Mouse (Mus musculus) layer of hippocampus, adult 9-11 months (tissue): Measurements from ENCODE around the gene Gtf2ird1.
A peak's percentile ranks its signal among the peaks of the same experiment; 100 is the strongest.
"Not testable (repeated sequence)": the region's sequence is repeated elsewhere in the genome, so short reads cannot be mapped to it uniquely, and the experiment has no call there.

Experiments
- DNase-seq: peaks from one replicate; pipeline ENCODE4 v3.0.0; 2022

Gtf2ird1 gene

DNA sequence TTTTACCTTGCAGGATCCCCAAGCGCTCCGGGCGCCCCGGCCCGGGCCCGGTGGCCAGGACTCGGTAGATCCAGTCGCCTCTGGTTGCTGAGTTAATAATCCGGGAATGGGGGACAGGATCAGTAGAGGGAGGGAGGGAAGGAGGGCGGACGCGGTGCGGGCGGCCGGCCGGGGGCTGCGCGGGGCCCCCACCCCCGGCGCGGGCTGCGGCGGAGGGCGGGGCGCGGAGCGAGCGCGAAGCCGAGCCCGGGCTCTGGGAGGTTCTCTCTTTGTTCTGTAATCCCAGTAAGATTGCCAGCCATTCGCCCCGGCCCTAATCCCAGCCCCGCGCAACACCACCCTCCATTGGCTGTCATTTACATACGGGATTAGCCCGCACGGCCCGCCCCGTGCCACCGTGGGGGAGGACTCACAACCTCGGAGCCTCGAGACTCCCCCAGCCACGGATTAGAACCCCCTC lies at the start of gene Gtf2ird1:
Gtf2ird1 (minus strand) TSS at position 214 of the 460 bp plus-strand sequence.
- peak; percentile 85 for DNase-seq

- peak; percentile 89 for DNase-seq
These were observed 49.3 kb upstream of the Gtf2ird1 start for GRCm38 (mm10) chr5:134505810-134506292.

GRCm38 (mm10) chr5:134502591-134502990 lies 46.1 kb upstream of the Gtf2ird1 start:
- DNase-seq = peak; percentile 3

DNA sequence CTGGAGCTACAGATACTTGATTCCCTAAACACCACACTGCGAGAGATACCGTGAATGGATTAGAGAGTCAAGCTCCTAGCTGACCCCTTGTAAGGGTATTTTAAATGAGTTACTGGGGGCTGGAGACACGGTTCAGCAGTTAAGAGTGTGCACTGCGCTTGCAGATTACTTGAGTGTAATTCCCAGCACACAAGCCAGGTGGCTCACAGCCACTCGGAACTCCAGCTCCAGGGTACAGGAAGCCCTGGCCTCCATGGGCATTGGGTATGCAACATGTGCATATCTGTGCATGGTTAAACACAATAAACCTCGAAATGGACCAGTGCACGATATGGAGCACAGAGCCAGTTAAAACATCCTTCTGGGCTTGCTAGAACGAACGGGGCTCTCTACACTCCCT lies 44.9 kb upstream of the Gtf2ird1 start:
- DNase-seq = peak; percentile 14

- DNase-seq = no peak
These were observed 44.2 kb upstream of the Gtf2ird1 start for GRCm38 (mm10) chr5:134500681-134501080.

GRCm38 (mm10) chr5:134500062-134500461 lies 43.5 kb upstream of the Gtf2ird1 start:
- peak; percentile 50 for DNase-seq

- DNase-seq = no peak
These were observed 40.5 kb upstream of the Gtf2ird1 start for GRCm38 (mm10) chr5:134497026-134497425.

DNA sequence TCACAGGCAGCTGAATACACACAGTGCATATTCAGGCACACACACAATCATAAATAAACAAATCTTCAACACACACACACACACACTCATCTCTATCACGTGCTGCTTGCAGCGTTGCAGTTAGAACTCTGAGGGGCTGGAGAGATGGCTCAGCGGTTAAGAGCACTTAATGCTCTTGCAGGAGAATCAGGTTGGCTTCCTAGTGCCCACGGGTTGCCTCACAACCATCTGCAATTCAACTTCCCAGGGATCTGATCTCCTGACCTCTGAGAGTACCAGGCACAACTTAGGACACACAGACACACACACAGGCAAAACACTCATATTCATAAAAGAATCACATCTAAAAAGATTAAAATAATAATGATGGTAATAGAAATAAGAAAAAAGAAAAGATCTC lies 39.3 kb upstream of the Gtf2ird1 start:
- no peak for DNase-seq

GRCm38 (mm10) chr5:134494142-134494541 lies 37.6 kb upstream of the Gtf2ird1 start:
- DNase-seq = peak; percentile 91

DNA sequence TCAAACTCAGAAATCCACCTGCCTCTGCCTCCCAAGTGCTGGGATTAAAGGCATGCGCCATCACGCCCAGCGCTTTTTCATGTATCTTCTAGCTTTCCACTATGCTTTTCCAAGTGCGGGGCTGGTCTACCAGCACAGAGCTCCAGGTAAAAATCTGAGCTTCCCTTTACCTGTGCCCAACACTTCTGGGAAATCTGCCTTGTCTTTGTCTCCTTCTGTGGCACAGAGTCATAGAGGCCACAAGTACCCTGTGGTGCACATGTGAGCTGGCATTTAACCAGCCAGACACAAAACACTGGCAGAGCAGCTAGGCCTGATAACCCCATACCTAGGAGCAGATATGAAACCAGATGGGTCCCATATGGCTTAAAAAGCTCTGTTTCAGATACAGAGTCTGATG lies 36.4 kb upstream of the Gtf2ird1 start:
- DNase-seq = no peak

DNA sequence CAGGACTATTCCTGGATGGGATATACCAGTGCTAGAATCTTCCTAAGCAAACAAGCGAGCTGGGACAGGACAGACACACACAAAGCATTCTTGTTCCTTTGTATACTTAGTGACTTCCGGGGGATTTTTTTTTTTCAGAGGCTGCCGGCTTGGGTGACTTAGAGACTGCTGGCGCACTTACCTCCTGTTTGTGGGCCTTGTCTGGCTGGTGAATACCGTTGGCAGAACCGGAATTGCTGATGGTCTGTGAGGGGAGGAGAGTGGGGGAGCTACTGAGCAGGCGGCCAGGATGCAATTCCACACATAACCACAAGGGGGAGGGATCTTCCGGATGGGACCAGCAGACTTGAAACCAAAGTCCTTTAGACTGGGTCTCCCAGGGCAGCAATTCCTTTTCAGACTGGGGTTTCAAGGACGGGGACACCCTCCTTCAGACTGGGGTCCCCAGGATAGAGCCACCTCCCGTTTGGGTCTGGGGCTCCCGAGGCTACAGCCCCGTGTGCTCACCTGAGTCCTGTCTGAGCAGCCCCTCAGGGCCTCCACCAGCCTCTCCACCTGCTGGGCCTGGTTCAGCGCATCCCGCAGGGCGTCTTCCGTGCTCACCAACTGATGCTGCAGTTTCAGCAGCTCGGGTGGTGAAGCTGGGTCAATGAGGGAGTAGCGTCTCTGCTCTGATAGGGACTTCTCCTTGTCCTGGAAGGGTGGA lies 35.3 kb upstream of the Gtf2ird1 start:
- DNase-seq = peak; percentile 83

DNA sequence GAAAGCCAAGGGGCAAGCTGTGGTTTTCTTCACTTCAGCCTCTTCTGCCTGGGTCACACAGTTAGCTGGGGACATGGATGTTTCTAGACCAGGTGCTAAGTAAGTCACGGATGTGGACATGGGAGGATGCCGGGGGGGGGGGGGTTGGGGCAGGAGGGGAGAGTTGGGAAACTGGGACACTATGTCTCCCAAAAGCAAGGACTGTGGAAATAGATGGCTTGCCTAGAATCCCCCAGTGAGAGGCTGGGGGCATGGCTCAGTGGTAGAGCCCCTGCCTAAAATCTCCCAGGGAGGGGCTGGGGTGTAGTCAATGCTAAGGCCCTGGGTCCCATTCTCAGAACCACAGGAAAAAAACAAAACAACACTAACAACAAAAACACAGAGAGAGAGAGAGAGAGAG lies 34.7 kb upstream of the Gtf2ird1 start:
- DNase-seq = no peak

DNA sequence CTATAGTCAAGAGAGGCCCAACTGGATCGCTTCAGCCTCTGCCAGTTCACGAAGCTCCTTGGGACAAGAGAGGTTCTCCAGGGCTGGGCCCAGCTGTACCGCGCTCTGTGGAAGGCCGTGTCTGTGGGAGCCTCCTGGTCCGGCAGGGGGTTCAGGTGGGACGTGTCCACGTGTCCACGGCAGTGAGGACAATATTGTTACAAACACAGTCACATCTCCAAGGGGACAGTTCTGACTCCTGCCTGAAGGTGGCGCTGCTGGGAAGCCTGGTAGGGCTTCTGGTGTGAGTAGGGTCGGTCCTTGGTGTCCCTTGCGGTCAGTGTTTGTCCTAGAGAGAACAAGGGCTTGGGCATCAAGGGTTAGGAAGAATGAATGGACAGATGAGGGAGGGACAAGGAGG lies 33.9 kb upstream of the Gtf2ird1 start:
- no peak for DNase-seq

DNA sequence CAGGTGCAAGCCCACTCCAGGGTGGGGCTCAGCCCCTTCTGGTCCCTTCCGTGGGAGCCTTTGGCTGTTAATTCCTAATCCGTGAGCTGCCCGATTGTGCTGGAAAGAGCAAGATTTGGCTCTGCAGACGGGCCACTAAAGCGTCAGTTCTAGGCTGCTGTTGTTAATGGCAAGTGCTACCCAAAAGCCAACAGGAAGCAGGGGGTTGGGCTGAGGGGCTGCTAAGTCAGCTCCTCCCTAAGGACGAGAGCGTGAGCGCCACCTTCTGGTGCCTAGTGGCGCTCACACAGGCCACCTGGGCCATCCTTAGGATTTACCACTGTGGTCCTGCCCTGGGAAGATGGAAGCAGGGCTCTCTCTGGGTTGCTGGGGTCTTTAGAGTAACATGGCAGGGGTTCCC lies 33.1 kb upstream of the Gtf2ird1 start:
- no peak for DNase-seq

DNA sequence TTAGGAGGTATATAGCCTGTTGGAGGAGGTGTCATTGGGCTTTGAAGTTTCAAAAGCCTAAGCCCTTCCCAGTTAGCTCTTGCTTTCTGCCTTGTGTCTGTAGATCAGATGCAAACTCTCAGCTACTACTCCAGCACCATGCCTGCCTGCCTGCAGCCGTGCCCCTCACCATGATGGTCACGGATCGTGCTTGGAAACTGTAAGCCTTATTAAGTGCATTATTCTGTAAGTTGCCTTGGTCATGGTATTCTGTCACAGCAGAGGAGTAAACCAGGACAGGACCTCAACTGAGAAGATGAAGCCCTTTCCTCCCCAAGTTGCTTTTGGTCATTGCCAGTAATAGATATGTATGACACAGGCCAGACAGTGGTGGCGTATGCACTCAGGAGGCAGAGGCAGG lies 32.1 kb upstream of the Gtf2ird1 start:
- DNase-seq = no peak

GRCm38 (mm10) chr5:134488042-134488441 lies 31.5 kb upstream of the Gtf2ird1 start:
- DNase-seq = no peak

- no peak for DNase-seq
These were observed 29.6 kb upstream of the Gtf2ird1 start for GRCm38 (mm10) chr5:134485900-134486665.

- DNase-seq = no peak
These were observed 28.7 kb upstream of the Gtf2ird1 start for GRCm38 (mm10) chr5:134485183-134485730.

- no peak for DNase-seq
These were observed 26.8 kb upstream of the Gtf2ird1 start for GRCm38 (mm10) chr5:134483291-134483690.

- no peak for DNase-seq
These were observed 25.8 kb upstream of the Gtf2ird1 start for GRCm38 (mm10) chr5:134482331-134482730.

DNA sequence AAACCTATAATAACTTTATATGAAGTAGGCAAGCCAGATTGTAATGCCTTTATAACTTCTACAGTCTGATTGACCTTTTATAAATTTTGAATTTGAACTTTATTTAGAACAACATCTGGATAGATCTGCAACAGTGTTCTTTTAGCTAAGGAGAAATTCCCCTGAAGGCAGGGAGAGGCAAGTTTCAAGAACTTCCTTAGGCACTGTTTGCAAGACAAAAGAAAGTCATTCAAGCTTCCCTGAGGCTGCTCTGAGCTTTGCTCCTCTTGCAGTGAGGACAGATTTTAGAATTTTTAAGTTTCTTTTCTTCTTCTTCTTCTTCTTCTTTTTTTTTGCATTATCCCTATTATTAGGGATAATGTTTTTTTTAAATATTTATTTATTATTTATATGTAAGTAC lies 22.4 kb upstream of the Gtf2ird1 start:
- DNase-seq = not testable (repeated sequence)

DNA sequence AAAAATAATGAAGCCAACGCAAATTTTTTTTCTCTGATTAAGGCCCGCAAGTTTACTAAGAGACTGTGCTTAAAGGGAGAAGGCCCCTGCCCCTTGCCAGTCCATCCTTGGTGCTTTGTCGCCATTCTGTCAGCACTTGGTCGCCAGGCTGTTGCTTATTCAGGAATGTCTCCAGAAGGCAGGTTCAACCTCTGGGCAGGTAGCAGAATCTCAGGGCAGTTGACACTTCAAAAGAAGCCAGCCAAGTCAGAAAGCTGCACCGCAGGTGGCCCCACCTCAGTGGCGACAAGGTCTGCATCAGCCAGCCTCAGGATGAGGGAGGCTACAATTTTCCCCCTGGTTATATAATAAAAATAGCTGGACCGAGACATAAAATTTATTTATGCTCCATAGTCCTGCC lies 19.2 kb upstream of the Gtf2ird1 start:
- DNase-seq = not testable (repeated sequence)

- no peak for DNase-seq
These were observed 18.6 kb upstream of the Gtf2ird1 start for GRCm38 (mm10) chr5:134475006-134475605.
